Mouse (Mus musculus): Measurements from ENCODE around the gene Mbtps2. TPM values are rescaled to one million over a fixed set of nuclear protein-coding genes. Genes with fewer than 3 reads are reported as not detected.

The Mbtps2 gene
- 32.1 and 36.6 TPM in 2 replicates for polyA plus RNA-seq (2015; fragmentation: Nextera tagmentation; extraction: Ambion mirVana)

- Histone ChIP-seq H3K4me1 (replicated peaks) (peaks cover 13% of the 10 kb centered on the region), H3K4me2 (peak within 1 kb of the TSS; percentile 58), H3K9me3 (no peaks in the 10 kb centered on the region), H3K27me3 (no peaks in the 10 kb centered on the region), H3K27ac (replicated peaks) (peak within 1 kb of the TSS; percentile 92), H3K36me3 (no peaks in the 10 kb centered on the region), H3K9ac (peak within 1 kb of the TSS; percentile 84), H3K4me3 (peak within 1 kb of the TSS; percentile 57)
- 21% methylated on average over 68 of the region's 74 CpGs for WGBS
- ATAC-seq (ENCODE audit: low read depth), result peak; percentile 85
These were observed at the start of gene Mbtps2 for GRCm38 (mm10) chrX:157598186-157598996. Gene Mbtps2 (minus strand): TSS chrX:157598715.

DNA sequence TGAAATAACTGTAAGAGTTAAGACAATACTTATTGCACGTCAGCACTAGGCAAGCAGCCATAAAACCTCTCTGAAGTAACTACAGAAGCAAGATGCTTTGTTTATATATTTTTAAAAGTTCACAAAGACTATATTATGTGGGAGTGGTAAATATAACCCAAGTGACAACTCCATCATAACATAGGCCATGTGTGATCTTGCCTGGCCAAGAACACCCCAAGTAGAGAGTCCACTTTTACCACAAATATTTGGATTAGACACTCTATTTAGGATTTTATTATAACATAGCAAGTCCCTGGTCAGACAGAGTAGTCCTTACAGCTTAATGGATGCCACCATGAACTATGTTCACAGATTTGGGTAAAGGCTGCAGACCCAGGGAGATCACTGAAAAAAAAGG is 47.9 kb upstream of the Mbtps2 start:
- Histone ChIP-seq H3K9me3 (no peaks in the 10 kb centered on the region), H3K27me3 (0 out of 2 replicates have a peak, but pooled peaks cover 4% of the 10 kb centered on the region), H3K4me1 (replicated peaks) (no peaks in the 10 kb centered on the region), H3K4me3 (no peak overlapping the region), H3K36me3 (no peaks in the 10 kb centered on the region), H3K27ac (replicated peaks) (no peak overlapping the region), H3K4me2 (no peak overlapping the region), H3K9ac (no peak overlapping the region)
- WGBS, result 68% methylated on average over 1 of the region's 1 CpGs
- ATAC-seq (ENCODE audit: low read depth), result no peak

- WGBS, result 76% methylated on average over 4 of the region's 4 CpGs
- H3K4me2 ChIP-seq, result no peak overlapping the region
- H3K36me3 ChIP-seq, result no peaks in the 10 kb centered on the region
- H3K27ac ChIP-seq (replicated peaks), result no peak overlapping the region
- no peaks in the 10 kb centered on the region for H3K4me1 ChIP-seq (replicated peaks)
- no peak overlapping the region for H3K4me3 ChIP-seq
- ATAC-seq (ENCODE audit: low read depth), result no peak
- no peak overlapping the region for H3K9ac ChIP-seq
- no peaks in the 10 kb centered on the region for H3K9me3 ChIP-seq
- H3K27me3 ChIP-seq, result 0 out of 2 replicates have a peak, but pooled peaks cover 4% of the 10 kb centered on the region
These were observed 46.2 kb upstream of the Mbtps2 start for GRCm38 (mm10) chrX:157644700-157645099.

- WGBS, result 33% methylated on average over 3 of the region's 3 CpGs
- no peak overlapping the region for H3K9ac ChIP-seq
- no peaks in the 10 kb centered on the region for H3K9me3 ChIP-seq
- H3K4me1 ChIP-seq (replicated peaks), result no peaks in the 10 kb centered on the region
- H3K36me3 ChIP-seq, result no peaks in the 10 kb centered on the region
- H3K27ac ChIP-seq (replicated peaks), result no peak overlapping the region
- no peak overlapping the region for H3K4me3 ChIP-seq
- 0 out of 2 replicates have a peak, but pooled peaks cover 4% of the 10 kb centered on the region for H3K27me3 ChIP-seq
- ATAC-seq (ENCODE audit: low read depth), result 0 out of 2 replicates have a peak, but pooled peaks have one; percentile 61
- no peak overlapping the region for H3K4me2 ChIP-seq
These were observed 45.8 kb upstream of the Mbtps2 start for GRCm38 (mm10) chrX:157644300-157644699.

DNA sequence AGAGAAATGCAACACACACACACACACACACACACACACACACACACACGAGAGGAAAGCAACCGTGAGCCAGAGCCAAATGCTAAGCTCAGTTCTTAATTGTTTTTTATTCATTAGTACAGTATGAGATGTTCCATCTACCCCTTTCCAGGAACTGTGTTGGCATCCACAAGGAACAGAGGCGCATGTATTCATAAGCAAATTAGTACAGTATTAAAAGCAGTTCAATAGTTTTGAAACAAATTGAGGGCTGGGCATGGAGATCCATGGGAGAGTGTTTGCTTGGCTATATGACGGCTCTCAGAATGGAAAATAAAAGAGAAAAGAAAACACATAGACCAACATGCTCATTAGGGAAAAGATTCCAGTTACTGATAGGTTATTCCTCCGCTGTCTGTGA is 44.3 kb upstream of the Mbtps2 start:
- Histone ChIP-seq H3K4me3 (no peak overlapping the region), H3K9me3 (no peaks in the 10 kb centered on the region), H3K4me1 (replicated peaks) (no peaks in the 10 kb centered on the region), H3K4me2 (no peak overlapping the region), H3K9ac (no peak overlapping the region), H3K27ac (replicated peaks) (no peak overlapping the region), H3K36me3 (no peaks in the 10 kb centered on the region), H3K27me3 (0 out of 2 replicates have a peak, but pooled peaks cover 4% of the 10 kb centered on the region)
- ATAC-seq (ENCODE audit: low read depth), result no peak
- 78% methylated on average over 5 of the region's 5 CpGs for WGBS

DNA sequence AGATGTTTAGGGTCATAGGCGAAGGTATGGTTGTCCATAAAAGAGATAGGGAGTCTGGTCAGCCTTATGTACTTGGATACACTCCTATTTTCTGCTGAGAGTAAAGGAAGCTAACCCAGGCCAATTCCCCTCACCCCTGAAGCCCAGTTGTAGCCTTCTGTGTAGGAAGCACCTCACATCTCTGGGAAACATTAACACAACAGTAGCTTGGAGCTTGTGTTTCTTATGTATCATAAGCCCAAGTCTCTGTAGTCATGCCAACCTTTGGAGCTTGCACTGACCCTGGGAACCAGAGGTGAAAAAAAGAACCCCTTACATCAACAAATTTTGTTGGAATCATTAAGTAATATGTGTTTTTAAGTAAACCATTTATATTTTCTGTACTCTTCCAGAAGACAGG is 38.7 kb upstream of the Mbtps2 start:
- 67% methylated on average over 1 of the region's 1 CpGs for WGBS
- H3K9ac ChIP-seq, result no peak overlapping the region
- ATAC-seq (ENCODE audit: low read depth), result no peak
- H3K27me3 ChIP-seq, result no peaks in the 10 kb centered on the region
- no peak overlapping the region for H3K27ac ChIP-seq (replicated peaks)
- H3K9me3 ChIP-seq, result no peaks in the 10 kb centered on the region
- H3K36me3 ChIP-seq, result no peaks in the 10 kb centered on the region
- H3K4me3 ChIP-seq, result no peak overlapping the region
- no peaks in the 10 kb centered on the region for H3K4me1 ChIP-seq (replicated peaks)
- no peak overlapping the region for H3K4me2 ChIP-seq

DNA sequence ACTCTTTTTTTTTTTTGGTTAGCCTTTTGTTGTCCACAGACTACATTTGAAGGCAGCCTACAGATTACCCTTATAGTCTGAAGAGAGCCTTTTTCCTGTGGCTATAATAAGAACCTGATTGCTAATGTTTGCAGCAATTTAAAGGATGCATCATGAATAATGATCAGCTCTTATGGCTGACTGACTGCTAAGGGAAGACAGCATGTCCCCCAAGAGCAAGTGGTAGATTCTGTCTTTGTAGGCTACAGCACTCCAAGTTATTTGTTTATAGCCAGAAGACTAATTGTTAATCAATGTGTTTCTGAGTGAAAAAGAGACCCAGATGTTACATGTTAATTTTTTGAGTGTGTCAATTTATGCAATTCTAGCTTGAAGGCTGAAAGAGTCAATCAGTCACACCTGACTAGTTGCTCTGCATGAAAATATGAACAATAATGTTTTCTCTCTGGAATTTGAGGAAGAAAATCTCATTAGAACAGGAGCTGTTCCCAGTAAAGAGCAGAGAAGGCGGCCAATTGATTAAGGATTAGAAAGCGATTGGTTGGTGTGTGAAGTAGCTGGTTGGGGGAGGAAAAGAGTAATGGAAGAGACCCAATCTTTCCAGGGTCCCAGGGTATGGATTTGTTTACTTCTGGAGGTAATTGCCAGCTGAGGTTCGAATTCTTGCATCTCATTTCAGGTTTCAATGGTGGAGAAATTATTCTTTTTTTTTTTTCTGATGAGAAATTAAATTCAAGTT is 35.3 kb upstream of the Mbtps2 start:
- 60% methylated on average over 3 of the region's 3 CpGs for WGBS
- Histone ChIP-seq H3K27ac (replicated peaks) (no peak overlapping the region), H3K27me3 (no peaks in the 10 kb centered on the region), H3K9me3 (no peaks in the 10 kb centered on the region), H3K4me1 (replicated peaks) (no peaks in the 10 kb centered on the region), H3K4me2 (no peak overlapping the region), H3K4me3 (no peak overlapping the region), H3K9ac (no peak overlapping the region), H3K36me3 (no peaks in the 10 kb centered on the region)
- 0 out of 2 replicates have a peak, but pooled peaks have one; percentile 43 for ATAC-seq (ENCODE audit: low read depth)

GRCm38 (mm10) chrX:157630341-157630740 is 31.8 kb upstream of the Mbtps2 start:
- Histone ChIP-seq H3K4me1 (replicated peaks) (no peaks in the 10 kb centered on the region), H3K27me3 (no peaks in the 10 kb centered on the region), H3K36me3 (no peaks in the 10 kb centered on the region), H3K9ac (no peak overlapping the region), H3K4me2 (no peak overlapping the region), H3K4me3 (no peak overlapping the region), H3K9me3 (no peaks in the 10 kb centered on the region), H3K27ac (replicated peaks) (no peak overlapping the region)
- 72% methylated on average over 4 of the region's 4 CpGs for WGBS
- no peak for ATAC-seq (ENCODE audit: low read depth)

- no peaks in the 10 kb centered on the region for H3K36me3 ChIP-seq
- H3K4me1 ChIP-seq (replicated peaks), result peaks cover 3% of the 10 kb centered on the region; the same call in 1 of the 2 replicates
- no peak overlapping the region for H3K4me3 ChIP-seq
- H3K9me3 ChIP-seq, result no peaks in the 10 kb centered on the region
- H3K9ac ChIP-seq, result no peak overlapping the region
- peak overlapping the region; percentile 44 for H3K4me2 ChIP-seq
- ATAC-seq (ENCODE audit: low read depth), result no peak
- no peak overlapping the region for H3K27ac ChIP-seq (replicated peaks)
- 33% methylated on average over 32 of the region's 32 CpGs for WGBS
- H3K27me3 ChIP-seq, result no peaks in the 10 kb centered on the region
These were observed 14.4 kb upstream of the Mbtps2 start for GRCm38 (mm10) chrX:157612894-157613293.

DNA sequence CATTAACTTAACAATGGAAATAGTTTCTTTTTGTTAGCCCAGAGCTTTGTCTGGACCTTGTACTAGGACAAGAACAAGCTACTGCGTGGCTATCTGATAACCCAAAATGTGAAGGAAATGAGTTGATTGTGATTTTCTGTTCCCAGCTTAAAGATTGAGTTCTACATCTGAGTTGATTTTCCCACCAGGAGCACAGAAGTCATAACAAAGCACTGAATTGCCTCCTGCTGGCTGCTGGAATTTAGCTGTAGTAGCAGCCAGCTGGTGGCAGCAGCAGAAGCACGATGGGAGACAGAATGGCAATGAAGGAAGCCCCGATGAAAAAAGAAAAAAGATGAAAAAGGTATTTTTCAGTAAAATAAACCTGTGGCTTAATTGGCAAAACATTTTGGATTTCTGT is 2.9 kb upstream of the Mbtps2 start:
- Histone ChIP-seq H3K9me3 (no peaks in the 10 kb centered on the region), H3K36me3 (no peaks in the 10 kb centered on the region), H3K4me2 (no peak overlapping the region), H3K4me3 (no peak overlapping the region), H3K27ac (replicated peaks) (no peak overlapping the region), H3K4me1 (replicated peaks) (peaks cover 9% of the 10 kb centered on the region), H3K27me3 (no peaks in the 10 kb centered on the region), H3K9ac (no peak overlapping the region)
- 15% methylated on average over 3 of the region's 3 CpGs for WGBS
- ATAC-seq (ENCODE audit: low read depth), result no peak

DNA sequence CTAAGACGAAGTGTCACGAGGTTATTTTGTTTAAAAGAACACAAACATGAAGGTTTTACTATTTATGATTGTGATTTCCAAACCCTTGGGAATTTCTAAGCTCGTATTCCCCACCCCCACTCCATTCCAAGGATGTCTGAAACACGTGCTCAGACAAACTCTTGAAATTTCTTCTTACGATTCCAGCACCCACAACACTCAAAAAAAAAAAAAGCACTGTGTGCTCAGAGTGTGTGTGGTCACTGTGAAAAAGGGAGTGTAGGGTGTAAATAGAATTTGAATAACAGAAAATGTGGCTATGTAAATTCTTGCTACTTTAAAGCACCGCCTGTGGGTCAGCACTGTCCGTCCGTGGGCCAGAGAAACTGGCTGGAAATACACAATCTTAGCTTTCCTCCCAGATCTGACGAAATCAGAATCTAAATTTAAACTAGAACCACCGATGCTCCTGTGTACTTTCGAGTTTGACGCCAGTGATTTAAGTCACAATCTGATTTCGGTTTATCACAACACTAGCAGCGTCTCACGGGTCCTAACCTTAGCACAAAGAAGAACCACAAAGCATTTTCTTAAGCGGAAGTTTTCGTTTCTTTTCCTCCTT is 830 bp downstream of the Mbtps2 start:
- peak overlapping the region; percentile 84 for H3K9ac ChIP-seq
- H3K4me2 ChIP-seq, result peak overlapping the region; percentile 58
- 22% methylated on average over 17 of the region's 17 CpGs for WGBS
- no peaks in the 10 kb centered on the region for H3K36me3 ChIP-seq
- no peaks in the 10 kb centered on the region for H3K9me3 ChIP-seq
- ATAC-seq (ENCODE audit: low read depth), result peak; percentile 43; the same call in 1 of the 2 replicates
- H3K4me3 ChIP-seq, result peak overlapping the region; percentile 57
- H3K27me3 ChIP-seq, result no peaks in the 10 kb centered on the region
- peaks cover 13% of the 10 kb centered on the region for H3K4me1 ChIP-seq (replicated peaks)
- H3K27ac ChIP-seq (replicated peaks), result peak overlapping the region; percentile 92

GRCm38 (mm10) chrX:157596802-157597201 is 1.7 kb downstream of the Mbtps2 start:
- ATAC-seq (ENCODE audit: low read depth), result no peak

More at GRCm38 (mm10) chrX:157596802-157597201, 1.7 kb downstream of the Mbtps2 start:
- WGBS, result 84% methylated on average over 5 of the region's 5 CpGs
- Histone ChIP-seq H3K9ac (peak overlapping the region; percentile 84), H3K36me3 (no peaks in the 10 kb centered on the region), H3K27me3 (no peaks in the 10 kb centered on the region), H3K4me1 (replicated peaks) (peaks cover 13% of the 10 kb centered on the region), H3K4me3 (peak overlapping the region; percentile 57), H3K9me3 (no peaks in the 10 kb centered on the region), H3K27ac (replicated peaks) (no peak overlapping the region), H3K4me2 (peak overlapping the region; percentile 58)
